Mouse (Mus musculus): ENCODE results near the gene 9430038I01Rik. TPM values are rescaled to one million over a fixed set of nuclear protein-coding genes. Genes with fewer than 3 reads are reported as not detected.

Gene 9430038I01Rik
- total and polyA plus RNA-seq, 3 experiments: 7.4 to 14.6 (median 11.6) TPM

- Histone ChIP-seq H3K79me2 (replicated peaks; ENCODE audit: control insufficient read depth, extremely low read depth, insufficient read depth, poor library complexity, severe bottlenecking) (no peaks in the 10 kb centered on the region), H3K4me3 (replicated peaks in 1 of 3; ENCODE audit: low read depth in 2 of 3, low read length in 2 of 3, poor library complexity in 1 of 3) (no peak overlapping the region), H3K9ac (ENCODE audit: insufficient read depth, low read depth) (no peak overlapping the region), H3K4me1 (ENCODE audit: control insufficient read depth in 1 of 2, insufficient read depth in 2 of 2) (no peaks in the 10 kb centered on the region), H3K4me2 (ENCODE audit: insufficient read depth, low read depth, poor library complexity, severe bottlenecking) (no peak overlapping the region), H3K36me3 (replicated peaks in 1 of 2; ENCODE audit: control insufficient read depth in 1 of 2, insufficient read depth in 1 of 2, low read length in 1 of 2) (no peaks in the 10 kb centered on the region), H3K9me3 (replicated peaks; ENCODE audit: low read length) (peaks cover 5% of the 10 kb centered on the region), H3K27me3 (replicated peaks) (peaks cover 14% of the 10 kb centered on the region), H3K27ac (ENCODE audit: insufficient read depth, low read depth) (no peak overlapping the region)
- in situ Hi-C loops (cut with MboI; ENCODE audit: low pct_ligation_motif_present, low pct_unique_long_range_greater_than_20kb, low sequenced_read_pairs): no loop called here
- dilution Hi-C loops (cut with MboI; ENCODE audit: extremely low pct_ligation_motif_present, extremely low pct_unique_long_range_greater_than_20kb, low sequenced_read_pairs): no loop called here
- DNase-seq (ENCODE audit: extremely low read depth): no peak
- TF ChIP-seq MXI1 (IDR thresholded peaks at IDR 0.05; ENCODE audit: low read depth, low read length): no peak
- no peak for TF ChIP-seq E2F4 (IDR thresholded peaks at IDR 0.05; ENCODE audit: insufficient replicate concordance, low read depth, low read length)
- no peak for TF ChIP-seq MYC (IDR thresholded peaks at IDR 0.05; ENCODE audit: low read depth, low read length)
- no peak for TF ChIP-seq UBTF (IDR thresholded peaks at IDR 0.05; ENCODE audit: low read depth, low read length)
- no peak for TF ChIP-seq MAFK (IDR thresholded peaks at IDR 0.05; ENCODE audit: insufficient replicate concordance, low read length)
- TF ChIP-seq POLR2A (IDR thresholded peaks at IDR 0.05; ENCODE audit: low read depth, low read length): no peak
- no peak for TF ChIP-seq JUN (IDR thresholded peaks at IDR 0.05; ENCODE audit: insufficient read depth, low read depth, low read length)
- TF ChIP-seq RAD21 (IDR thresholded peaks at IDR 0.05; ENCODE audit: low read depth, low read length): no peak
- TF ChIP-seq PAX5 (IDR thresholded peaks at IDR 0.05; ENCODE audit: low read length): no peak
- no peak for TF ChIP-seq USF2 (conservative IDR thresholded peaks at IDR 0.05; ENCODE audit: low read depth, low read length)
- no peak for TF ChIP-seq MAX (IDR thresholded peaks at IDR 0.05; ENCODE audit: low read length)
- TF ChIP-seq CTCF (conservative IDR thresholded peaks at IDR 0.05 in 1 of 2, IDR thresholded peaks at IDR 0.05 in 1 of 2; ENCODE audit: low read depth in 2 of 2, low read length in 2 of 2): no peak
- no peak for TF ChIP-seq MAZ (IDR thresholded peaks at IDR 0.05; ENCODE audit: low read depth, low read length)
- TF ChIP-seq SMC3 (IDR thresholded peaks at IDR 0.05; ENCODE audit: low read depth, low read length): no peak
- no peak for TF ChIP-seq ZMIZ1 (IDR thresholded peaks at IDR 0.05; ENCODE audit: low read depth, low read length)
- no peak for TF ChIP-seq RCOR1 (conservative IDR thresholded peaks at IDR 0.05; ENCODE audit: low read depth, low read length)
- TF ChIP-seq MEF2A (IDR thresholded peaks at IDR 0.05; ENCODE audit: borderline replicate concordance, low read depth, low read length): no peak
Observed at GRCm38 (mm10) chr7:137346068-137346467, 64.5 kb downstream of the 9430038I01Rik start.

- Histone ChIP-seq H3K27ac (ENCODE audit: insufficient read depth, low read depth) (no peak overlapping the region), H3K9ac (ENCODE audit: insufficient read depth, low read depth) (no peak overlapping the region), H3K79me2 (replicated peaks; ENCODE audit: control insufficient read depth, extremely low read depth, insufficient read depth, poor library complexity, severe bottlenecking) (no peaks in the 10 kb centered on the region), H3K9me3 (replicated peaks; ENCODE audit: low read length) (no peaks in the 10 kb centered on the region), H3K4me2 (ENCODE audit: insufficient read depth, low read depth, poor library complexity, severe bottlenecking) (no peak overlapping the region), H3K36me3 (replicated peaks in 1 of 2; ENCODE audit: control insufficient read depth in 1 of 2, insufficient read depth in 1 of 2, low read length in 1 of 2) (no peaks in the 10 kb centered on the region), H3K27me3 (replicated peaks) (peaks cover 43% of the 10 kb centered on the region), H3K4me1 (ENCODE audit: control insufficient read depth in 1 of 2, insufficient read depth in 2 of 2) (peaks cover 0 to 1% of the 10 kb centered on the region in 2 experiments; a peak in 1 of 4 replicates), H3K4me3 (replicated peaks in 1 of 3; ENCODE audit: low read depth in 2 of 3, low read length in 2 of 3, poor library complexity in 1 of 3) (no peak overlapping the region)
- DNase-seq (ENCODE audit: extremely low read depth): no peak
- dilution Hi-C loops (cut with MboI; ENCODE audit: extremely low pct_ligation_motif_present, extremely low pct_unique_long_range_greater_than_20kb, low sequenced_read_pairs): no loop called here
- in situ Hi-C loops (cut with MboI; ENCODE audit: low pct_ligation_motif_present, low pct_unique_long_range_greater_than_20kb, low sequenced_read_pairs): no loop called here
- no peak for TF ChIP-seq SIN3A (IDR thresholded peaks at IDR 0.05; ENCODE audit: low read length)
- TF ChIP-seq MAFK (IDR thresholded peaks at IDR 0.05; ENCODE audit: insufficient replicate concordance, low read length): no peak
- TF ChIP-seq ZMIZ1 (IDR thresholded peaks at IDR 0.05; ENCODE audit: low read depth, low read length): no peak
- no peak for TF ChIP-seq NRF1 (IDR thresholded peaks at IDR 0.05; ENCODE audit: low read depth, low read length)
- no peak for TF ChIP-seq JUND (conservative IDR thresholded peaks at IDR 0.05; ENCODE audit: low read depth, low read length)
Observed at GRCm38 (mm10) chr7:137333951-137334350, 76.6 kb downstream of the 9430038I01Rik start.

Other genes starting within 250 kb of the 9430038I01Rik start
- 0.38 and 0.89 TPM in 2 replicates for gene Ebf3, start 96.3 kb downstream of the 9430038I01Rik start, total RNA-seq (2012; rRNA removed)
- not detected in 2 replicates for gene Ebf3, start 96.3 kb downstream of the 9430038I01Rik start, total RNA-seq (2014; rRNA removed)
- gene Ebf3, start 96.3 kb downstream of the 9430038I01Rik start, polyA plus RNA-seq (2012; ENCODE audit: insufficient read length, low read depth): 0.10 and 0.11 TPM in 2 replicates
- 182 and 196 TPM in 2 replicates for gene Glrx3, start 26.9 kb upstream of the 9430038I01Rik start, total RNA-seq (2012; rRNA removed)
- gene Glrx3, start 26.9 kb upstream of the 9430038I01Rik start, total RNA-seq (2014; rRNA removed): 347 and 372 TPM in 2 replicates
- gene Glrx3, start 26.9 kb upstream of the 9430038I01Rik start, polyA plus RNA-seq (2012; ENCODE audit: insufficient read length, low read depth): 243 and 279 TPM in 2 replicates

Measured in CH12.LX (cell line).